Mouse (Mus musculus) lung, postnatal 0 days (tissue): ENCODE measurements around the gene Cnbd2. TPM values are rescaled to one million over a fixed set of nuclear protein-coding genes. Genes with fewer than 3 reads are reported as not detected.
A peak's percentile ranks its signal among the peaks of the same experiment; 100 is the strongest.

Experiments used
- ATAC-seq: fragments of 200-750 bp; cut with Nextera tagmentation; 2 replicates; pipeline ENCODE4 v1.8.0; 2017; ENCODE audit warnings: moderate library complexity
- DNase-seq: peaks from one replicate; pipeline ENCODE4 v3.0.0-alpha.2; 2016; ENCODE audit warnings: low spot score
- H3K27ac ChIP-seq: fragments of 300-500 bp; sonication (generic); 2 replicates; pipeline ENCODE4 v1.5.1; 2014; ENCODE audit warnings: antibody characterized with exemption, mild to moderate bottlenecking, low read length, mixed read lengths
- H3K27me3 ChIP-seq: fragments of 300-500 bp; sonication (generic); replicated peaks from 2 replicates; pipeline ENCODE4 v1.6.1; 2014; ENCODE audit warnings: low read length, mixed read lengths; ENCODE audit not compliant: insufficient read depth
- H3K36me3 ChIP-seq: fragments of 300-500 bp; sonication (generic); 2 replicates; pipeline ENCODE4 v1.6.1; 2014; ENCODE audit warnings: low read length, mixed read lengths; ENCODE audit not compliant: insufficient read depth
- H3K4me1 ChIP-seq: fragments of 300-500 bp; sonication (generic); 2 replicates; pipeline ENCODE4 v1.6.1; 2014; ENCODE audit warnings: antibody characterized with exemption, low read depth, low read length, mixed read lengths; ENCODE audit not compliant: insufficient read depth
- H3K4me2 ChIP-seq: fragments of 300-500 bp; sonication (generic); replicated peaks from 2 replicates; pipeline ENCODE4 v1.6.1; 2014; ENCODE audit warnings: low read depth, mild to moderate bottlenecking, low read length, moderate library complexity, mixed read lengths
- H3K4me3 ChIP-seq: fragments of 300-500 bp; sonication (generic); 2 replicates; pipeline ENCODE4 v1.5.1; 2014; ENCODE audit warnings: low read depth, low read length
- H3K9ac ChIP-seq: fragments of 300-500 bp; sonication (generic); replicated peaks from 2 replicates; pipeline ENCODE4 v1.6.1; 2014; ENCODE audit warnings: low read depth, mild to moderate bottlenecking
- H3K9me3 ChIP-seq: fragments of 300-500 bp; sonication (generic); 2 replicates; pipeline ENCODE4 v1.6.1; 2016; ENCODE audit warnings: low read length, mixed read lengths
- CTCF ChIP-seq: IDR thresholded peaks from 2 replicates; pipeline ENCODE4 v1.5.1; 2016; ENCODE audit warnings: antibody characterized with exemption, mild to moderate bottlenecking
- EP300 ChIP-seq: IDR thresholded peaks from 2 replicates; pipeline ENCODE4 v1.6.1; 2016; ENCODE audit warnings: antibody characterized with exemption, mild to moderate bottlenecking, control low read depth
- WGBS: fragments of 180-500 bp; shearing (Covaris S2); extraction: QIAGEN DNeasy Blood & Tissue Kit; methylation state at CpG from one replicate; pipeline ENCODE4 v1.1.7; 2014; 5-methylcytosine and 5-hydroxymethylcytosine counted together
- polyA plus RNA-seq: library from polyadenylated mRNA; unstranded; fragments of >200 nt; fragmentation: Nextera tagmentation; extraction: Ambion mirVana; gene quantifications from 2 replicates; pipeline ENCODE4 v1.2.1, GENCODE M21; 2015

The Cnbd2 gene
- polyA plus RNA-seq, 1 experiment from 2014 or later: 6.8 TPM

DNA sequence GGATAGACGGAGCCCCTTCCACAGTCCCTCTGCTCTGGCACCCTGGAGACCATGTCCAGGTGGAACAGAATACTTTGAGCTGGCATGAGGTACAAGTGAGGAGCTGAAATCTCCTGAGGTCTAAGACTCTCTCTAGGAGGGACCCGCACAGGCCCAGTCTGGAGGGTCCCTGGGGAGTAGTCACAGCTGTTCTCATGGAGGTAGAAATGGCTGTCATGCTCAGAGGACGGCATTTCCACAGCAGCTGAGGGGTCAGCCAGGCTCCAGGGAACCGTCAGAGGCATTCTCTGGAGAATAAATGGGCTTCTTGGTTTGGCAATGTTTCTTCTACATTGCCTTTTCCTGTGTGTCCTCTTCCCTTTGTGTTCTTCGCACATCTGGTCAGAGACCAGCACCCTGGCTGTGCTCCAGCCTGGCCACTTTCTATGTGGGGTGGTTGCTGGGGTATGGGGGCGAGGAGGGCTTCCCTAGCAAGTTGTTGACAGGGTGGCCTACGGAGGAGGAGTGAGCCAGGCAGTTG is 19.4 kb downstream of the Cnbd2 start:
- Histone ChIP-seq H3K4me2 (no peak overlapping the region), H3K36me3 (no peaks in the 10 kb centered on the region), H3K9ac (no peak overlapping the region), H3K9me3 (no peaks in the 10 kb centered on the region), H3K4me1 (no peaks in the 10 kb centered on the region), H3K4me3 (no peak overlapping the region), H3K27ac (no peak overlapping the region), H3K27me3 (no peaks in the 10 kb centered on the region)
- WGBS: 60% methylated on average over 7 of the region's 7 CpGs
- ATAC-seq (peak; percentile 75), DNase-seq (peak; percentile 58)
- no peak for TF ChIP-seq EP300

DNA sequence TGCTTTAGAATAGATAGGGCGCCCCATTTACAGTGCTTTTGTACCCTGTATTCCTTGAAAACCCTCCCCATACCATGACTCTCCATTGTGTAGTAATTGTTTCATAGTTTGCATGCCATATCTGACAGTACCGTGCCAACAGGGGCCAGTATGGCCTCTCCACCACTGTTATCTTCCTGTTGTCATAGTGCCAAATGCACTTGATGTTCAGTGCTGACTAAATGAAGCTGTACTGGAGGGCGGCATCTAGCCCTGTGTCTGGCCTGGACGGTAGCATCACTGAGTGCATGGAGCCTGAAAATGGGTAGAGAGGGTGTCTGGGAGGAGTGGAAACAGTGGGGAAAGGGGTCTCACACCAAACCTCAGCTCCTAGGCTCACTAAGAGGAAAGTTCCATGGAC is 28.0 kb downstream of the Cnbd2 start:
- 70% methylated on average over 4 of the region's 4 CpGs for WGBS
- no peaks in the 10 kb centered on the region for H3K9me3 ChIP-seq

DNA sequence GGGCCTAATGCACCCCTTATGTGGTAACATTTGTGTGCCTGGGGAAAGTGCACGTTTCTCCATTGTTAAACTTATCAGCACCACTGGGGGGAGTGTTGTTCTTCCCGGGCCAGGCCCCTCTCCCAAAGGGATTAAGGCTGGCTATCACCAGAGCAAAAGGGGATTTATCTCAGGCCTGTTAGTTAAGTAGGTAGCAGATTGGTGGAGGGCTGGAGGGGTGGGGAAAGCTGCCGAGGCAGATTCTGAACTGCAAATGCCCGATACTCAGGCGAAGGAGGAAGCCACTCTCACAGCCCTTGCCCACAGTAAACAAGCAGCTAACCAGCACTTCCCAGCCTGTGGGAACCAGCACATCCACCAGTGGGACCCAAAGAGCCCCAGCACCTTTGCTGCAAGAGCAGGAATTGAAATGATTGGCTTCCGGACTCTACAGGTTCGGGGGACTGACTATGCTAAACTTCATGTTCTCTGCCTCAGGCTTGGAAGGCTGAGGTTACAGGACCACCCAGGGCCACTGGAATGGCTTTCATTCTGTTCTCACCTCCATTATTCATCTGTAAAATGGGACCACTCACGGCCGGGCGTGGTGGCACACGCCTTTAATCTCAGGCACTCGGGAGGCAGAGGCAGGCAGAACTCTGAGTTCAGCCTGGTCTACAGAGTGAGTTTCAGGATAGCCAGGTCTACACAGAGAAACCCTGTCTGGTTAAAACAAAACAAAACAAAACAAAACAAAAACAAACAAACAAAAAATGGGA is 32.9 kb downstream of the Cnbd2 start:
- peak; percentile 52 for TF ChIP-seq CTCF
- no peak for TF ChIP-seq EP300
- Histone ChIP-seq H3K9me3 (no peaks in the 10 kb centered on the region), H3K27ac (no peak overlapping the region), H3K4me2 (no peak overlapping the region), H3K36me3 (no peaks in the 10 kb centered on the region), H3K4me1 (no peaks in the 10 kb centered on the region), H3K27me3 (no peaks in the 10 kb centered on the region), H3K4me3 (no peak overlapping the region), H3K9ac (no peak overlapping the region)
- 54% methylated on average over 12 of the region's 12 CpGs for WGBS
- ATAC-seq: no peak
- DNase-seq: peak; percentile 18

More for the DNA sequence above, 28.0 kb downstream of the Cnbd2 start:
- Histone ChIP-seq H3K27ac (no peak overlapping the region), H3K27me3 (no peaks in the 10 kb centered on the region), H3K36me3 (no peaks in the 10 kb centered on the region), H3K4me1 (no peaks in the 10 kb centered on the region), H3K9ac (no peak overlapping the region), H3K4me2 (no peak overlapping the region), H3K4me3 (no peak overlapping the region)
- TF ChIP-seq EP300: no peak
- no peak for TF ChIP-seq CTCF
- DNase-seq (no peak), ATAC-seq (no peak)

DNA sequence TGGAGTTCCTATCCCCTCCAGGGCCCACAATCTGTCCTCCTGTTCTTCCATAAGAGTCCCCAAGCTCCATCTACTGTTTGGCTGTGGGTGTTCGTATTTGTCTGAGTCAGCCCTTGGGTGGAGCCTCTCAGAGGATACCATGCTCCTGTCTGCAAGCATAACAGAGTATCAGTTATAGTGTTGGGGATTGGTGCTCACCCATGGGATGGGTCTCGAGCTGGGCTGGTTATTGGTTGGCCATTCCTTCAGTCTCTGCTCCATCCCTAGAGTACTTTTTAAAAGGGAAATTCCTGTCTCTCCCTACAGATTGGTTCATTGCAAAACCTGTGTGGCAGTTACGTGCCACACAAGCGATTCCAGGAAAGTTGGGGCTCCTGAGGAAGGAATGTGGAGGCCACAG is 36.7 kb downstream of the Cnbd2 start:
- no peak overlapping the region for H3K4me2 ChIP-seq
- no peaks in the 10 kb centered on the region for H3K27me3 ChIP-seq
- WGBS: 64% methylated on average over 4 of the region's 4 CpGs
- H3K36me3 ChIP-seq: no peaks in the 10 kb centered on the region
- H3K9ac ChIP-seq: no peak overlapping the region
- H3K9me3 ChIP-seq: no peaks in the 10 kb centered on the region
- H3K27ac ChIP-seq: no peak overlapping the region
- DNase-seq (no peak), ATAC-seq (no peak)
- H3K4me1 ChIP-seq: no peaks in the 10 kb centered on the region
- H3K4me3 ChIP-seq: no peak overlapping the region
- no peak for TF ChIP-seq EP300
- TF ChIP-seq CTCF: no peak

DNA sequence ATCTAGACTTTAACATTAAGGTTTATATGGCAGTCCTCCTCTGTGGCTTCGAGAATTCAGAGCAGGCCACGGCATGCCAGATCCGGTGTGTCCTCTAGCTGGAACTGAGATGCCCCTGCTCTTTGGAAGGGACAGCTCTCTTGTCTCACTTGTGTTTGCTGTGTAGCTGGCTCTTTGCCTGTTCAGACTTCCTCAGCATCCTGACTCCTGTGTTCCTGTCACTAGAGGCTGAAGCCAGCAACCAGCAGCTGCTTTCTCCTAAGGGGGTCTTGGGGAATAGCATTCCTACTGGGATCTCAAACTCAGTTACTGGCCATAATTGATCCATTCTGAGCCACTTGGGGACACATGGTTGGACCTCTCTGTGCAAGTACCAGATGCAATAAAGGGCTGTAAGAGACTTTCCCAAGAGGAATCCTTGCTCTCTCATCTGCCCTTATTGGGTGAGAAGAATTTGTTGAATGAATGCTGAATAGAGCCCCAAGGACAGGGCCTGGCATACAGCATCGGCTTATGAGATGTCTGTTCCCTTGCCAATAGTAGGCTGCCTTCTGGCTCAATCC is 37.3 kb downstream of the Cnbd2 start:
- 65% methylated on average over 4 of the region's 4 CpGs for WGBS
- Histone ChIP-seq H3K9me3 (no peaks in the 10 kb centered on the region), H3K4me1 (no peaks in the 10 kb centered on the region), H3K4me2 (no peak overlapping the region), H3K27me3 (no peaks in the 10 kb centered on the region), H3K9ac (no peak overlapping the region), H3K36me3 (no peaks in the 10 kb centered on the region), H3K4me3 (no peak overlapping the region), H3K27ac (no peak overlapping the region)
- TF ChIP-seq EP300 (no peak), CTCF (no peak)
- ATAC-seq: no peak
- DNase-seq: no peak

DNA sequence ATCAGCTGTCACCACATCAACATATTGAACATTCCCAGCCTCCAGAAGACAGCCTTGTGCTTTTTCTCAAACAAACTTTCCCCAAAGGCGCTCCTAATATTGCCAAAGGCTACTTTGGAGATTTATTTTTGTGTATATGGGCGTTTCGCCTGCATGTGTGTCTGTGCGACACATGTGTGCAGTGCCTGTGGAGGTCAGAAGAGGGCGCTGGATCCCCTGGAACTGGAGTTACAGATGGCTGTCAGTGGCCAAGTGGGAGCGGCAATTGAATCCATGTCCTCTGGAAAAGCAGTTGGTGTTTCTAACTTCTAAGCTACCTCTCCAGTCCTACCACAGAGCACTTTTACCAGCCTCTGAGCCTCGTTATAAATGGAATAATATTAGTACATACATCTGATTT is 39.1 kb downstream of the Cnbd2 start:
- Histone ChIP-seq H3K4me1 (no peaks in the 10 kb centered on the region), H3K4me2 (no peak overlapping the region), H3K36me3 (no peaks in the 10 kb centered on the region), H3K9me3 (no peaks in the 10 kb centered on the region), H3K27me3 (no peaks in the 10 kb centered on the region), H3K27ac (no peak overlapping the region), H3K4me3 (no peak overlapping the region), H3K9ac (no peak overlapping the region)
- DNase-seq: no peak
- WGBS: 79% methylated on average over 7 of the region's 7 CpGs
- no peak for ATAC-seq
- TF ChIP-seq CTCF: peak; percentile 34
- no peak for TF ChIP-seq EP300
